Mouse (Mus musculus) layer of hippocampus, adult 2 months (tissue): ENCODE measurements around the gene Cacna1b. TPM values are rescaled to one million over a fixed set of nuclear protein-coding genes. Genes with fewer than 3 reads are reported as not detected.

Source experiments
- DNase-seq, 2 experiments: peaks; one replicate each; pipeline ENCODE4 v3.0.0; 2022; ENCODE audit warnings: low spot score in 2 of 2
- H3K27ac ChIP-seq: fragments of 200-600 bp; 2 replicates; pipeline ENCODE4 v1.8.1; 2022
- H3K4me3 ChIP-seq: fragments of 200-600 bp; 2 replicates; pipeline ENCODE4 v1.8.1; 2022; ENCODE audit warnings: mild to moderate bottlenecking
- CTCF ChIP-seq: fragments of 200-600 bp; conservative IDR thresholded peaks from 2 replicates; pipeline ENCODE4 v1.8.1; 2022; ENCODE audit warnings: antibody characterized with exemption, mild to moderate bottlenecking, moderate library complexity
- total RNA-seq, 2 experiments: library from RNA; stranded (reverse); gene quantifications; 2 replicates each; pipeline ENCODE4 v1.2.3; 2021

Gene Cacna1b
- total RNA-seq, 2 experiments from 2014 or later: 77.2 to 79.7 TPM

DNA sequence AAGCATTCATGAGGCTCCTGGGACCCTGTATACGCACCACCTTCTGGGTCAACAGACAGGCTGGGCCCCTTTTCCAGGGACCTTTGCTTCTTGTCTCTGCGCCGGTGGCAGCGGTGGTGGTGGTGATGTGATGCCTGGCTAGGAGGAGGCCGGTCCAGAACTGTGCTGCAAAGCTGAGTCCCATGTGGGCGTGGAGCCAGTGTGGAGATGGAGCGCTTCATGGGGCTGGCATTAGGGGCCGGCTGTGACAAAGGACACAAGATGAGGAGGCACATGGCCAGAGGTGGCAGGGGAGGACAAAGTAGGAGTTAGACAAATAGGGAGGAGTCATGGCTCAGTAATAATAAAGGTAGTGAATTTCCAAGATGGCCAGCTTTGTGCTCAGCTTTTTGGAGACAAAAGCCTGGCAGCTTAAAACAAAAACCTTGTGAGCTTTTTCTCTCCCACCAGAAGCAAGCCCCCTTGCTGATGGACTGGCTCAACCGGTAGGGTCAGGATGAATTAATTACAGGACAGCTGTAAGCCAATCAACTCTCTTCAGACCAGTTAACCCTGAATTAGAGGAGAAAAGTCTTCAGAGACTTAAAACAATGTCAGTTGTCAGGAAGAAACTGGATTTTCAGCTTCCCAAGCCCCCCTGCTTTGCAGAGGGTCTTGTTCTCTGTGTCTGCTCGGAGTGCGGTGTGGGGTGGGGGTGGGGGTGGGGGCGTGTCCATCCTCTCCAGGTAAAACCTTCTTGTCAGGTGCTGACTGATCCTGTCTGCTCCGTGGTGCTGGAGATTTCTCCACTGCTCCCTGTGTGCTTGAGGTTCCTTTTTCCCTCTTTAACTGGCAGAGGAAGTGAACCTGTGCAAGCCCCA, 154.8 kb downstream of the Cacna1b start:
- H3K27ac ChIP-seq: no peak overlapping the region
- no peak overlapping the region for H3K4me3 ChIP-seq
- no peak for DNase-seq

DNA sequence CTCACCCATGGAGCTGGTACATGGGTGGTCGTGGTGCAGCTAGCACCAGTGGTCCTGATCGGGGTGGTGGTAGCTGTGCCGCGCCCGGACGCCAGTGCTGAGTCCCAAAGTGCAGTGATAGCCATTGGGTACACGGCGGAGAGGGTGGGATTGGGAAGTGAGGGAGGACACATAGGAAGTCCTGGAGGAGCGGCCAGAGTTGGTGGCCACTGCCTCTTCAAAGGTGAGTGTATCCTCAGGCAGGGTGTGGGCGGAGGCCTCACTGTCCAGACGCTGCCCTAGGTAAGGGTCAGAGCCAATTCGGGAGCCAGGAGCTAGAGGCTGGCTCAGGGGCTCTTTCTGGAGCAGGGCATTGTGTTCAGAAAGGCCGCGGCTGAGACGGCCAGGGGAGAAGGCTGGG, 156.4 kb downstream of the Cacna1b start:
- no peak overlapping the region for H3K27ac ChIP-seq
- no peak overlapping the region for H3K4me3 ChIP-seq
- no peak for DNase-seq
- TF ChIP-seq CTCF: no peak

More for the DNA sequence above, 154.8 kb downstream of the Cacna1b start:
- no peak for TF ChIP-seq CTCF

DNA sequence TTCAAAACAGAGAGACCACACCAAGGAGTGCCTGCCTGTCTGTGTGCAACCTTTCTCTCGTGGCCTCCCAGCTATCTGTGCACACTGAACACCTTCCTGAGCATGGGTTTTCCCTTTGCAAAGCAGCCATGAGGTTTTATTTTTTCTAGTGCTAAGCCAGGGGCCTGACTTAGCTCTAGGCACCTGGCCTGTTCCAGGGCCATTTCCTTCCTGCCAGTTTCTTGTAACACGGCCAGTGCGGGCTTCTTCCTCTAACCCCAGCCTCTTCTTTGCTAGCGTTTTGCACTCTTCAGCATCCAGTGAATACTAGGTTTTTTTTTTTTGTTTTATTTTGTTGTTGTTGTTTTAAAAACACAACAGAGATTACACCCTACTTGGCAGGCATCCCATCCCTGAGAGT, 157.9 kb downstream of the Cacna1b start:
- H3K27ac ChIP-seq: no peak overlapping the region
- TF ChIP-seq CTCF: no peak
- H3K4me3 ChIP-seq: no peak overlapping the region
- no peak for DNase-seq

DNA sequence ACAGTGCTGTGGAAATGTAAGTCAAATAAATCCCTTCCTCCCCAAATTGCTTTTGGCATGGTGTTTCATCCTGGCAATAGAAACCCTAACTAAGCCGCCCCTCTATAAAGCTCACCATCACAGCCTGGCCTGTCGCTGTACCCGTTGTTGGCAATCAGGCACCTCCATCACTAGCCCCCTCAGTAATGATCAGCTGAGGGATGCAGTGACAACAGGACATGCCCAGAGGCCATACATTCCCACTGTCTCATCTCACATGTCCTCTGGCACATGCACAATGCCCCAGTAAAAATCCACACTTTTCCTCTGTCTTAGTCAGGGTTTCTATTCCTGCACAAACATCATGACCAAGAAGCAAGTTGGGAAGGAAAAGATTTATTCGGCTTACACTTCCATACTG, 173.5 kb downstream of the Cacna1b start:
- TF ChIP-seq CTCF: no peak
- DNase-seq: no peak
- Histone ChIP-seq H3K4me3 (no peak overlapping the region), H3K27ac (no peak overlapping the region)

DNA sequence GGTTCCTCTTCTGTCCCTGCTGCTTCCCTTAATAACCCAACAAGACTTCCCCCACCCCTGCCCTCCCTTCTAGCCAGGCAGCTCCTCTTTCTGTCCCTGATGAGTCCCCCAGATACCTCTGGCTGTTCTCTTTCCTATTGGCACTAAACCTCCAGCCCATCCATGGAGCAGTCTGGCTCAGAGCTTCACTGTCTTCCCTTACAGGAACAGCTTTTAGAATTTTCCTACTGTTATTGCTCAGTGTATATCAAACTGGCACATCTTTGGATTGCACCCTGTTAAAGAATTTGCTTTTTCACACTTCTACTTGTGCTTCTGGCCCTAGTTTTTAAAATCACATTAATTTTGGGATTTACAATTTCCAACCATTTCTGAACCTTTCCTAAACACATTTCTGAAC, 175.0 kb downstream of the Cacna1b start:
- H3K27ac ChIP-seq: no peak overlapping the region
- H3K4me3 ChIP-seq: no peak overlapping the region
- DNase-seq: no peak
- TF ChIP-seq CTCF: no peak

DNA sequence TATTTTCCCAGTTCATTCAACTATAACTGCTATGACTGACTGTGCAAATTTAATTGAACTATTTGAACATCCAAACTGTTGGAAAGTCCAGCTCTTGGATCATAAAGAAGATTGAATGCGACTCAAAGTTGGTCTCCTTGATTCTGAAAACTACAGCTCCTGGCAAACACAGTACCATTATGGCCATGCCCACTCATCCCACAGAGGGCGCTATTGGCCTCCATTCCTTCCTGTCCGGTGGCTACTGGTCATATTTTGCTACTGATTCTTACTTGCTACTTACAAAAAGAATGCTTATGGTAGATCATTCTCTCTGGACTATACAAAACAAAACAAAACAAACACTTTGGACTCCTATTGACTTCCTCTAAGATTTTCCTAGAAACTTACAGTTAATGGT, 188.3 kb downstream of the Cacna1b start:
- peak; percentile 87 for TF ChIP-seq CTCF
- H3K27ac ChIP-seq: no peak overlapping the region
- peak; percentile 53 to 80 for DNase-seq
- H3K4me3 ChIP-seq: no peak overlapping the region

DNA sequence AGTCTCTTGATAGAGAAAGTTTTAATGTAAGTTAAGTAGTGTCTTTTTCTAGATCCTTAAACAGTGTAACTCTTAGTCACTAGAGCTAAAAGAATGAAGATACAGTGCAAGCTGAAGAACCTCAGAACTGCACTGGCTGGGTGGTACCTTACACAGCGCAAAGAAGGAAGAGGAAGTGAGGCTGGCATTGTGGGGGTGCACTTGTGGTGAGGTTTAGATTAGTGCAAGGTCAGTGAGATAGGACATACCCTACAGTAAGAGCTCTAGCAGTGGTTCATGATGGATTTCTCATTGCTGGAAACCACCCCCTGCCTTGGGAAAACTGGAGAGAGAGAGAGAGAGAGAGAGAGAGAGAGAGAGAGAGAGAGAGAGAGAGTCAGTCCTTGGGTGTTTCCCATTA, 192.0 kb downstream of the Cacna1b start:
- DNase-seq: no peak
- TF ChIP-seq CTCF: no peak
- Histone ChIP-seq H3K4me3 (no peak overlapping the region), H3K27ac (no peak overlapping the region)

DNA sequence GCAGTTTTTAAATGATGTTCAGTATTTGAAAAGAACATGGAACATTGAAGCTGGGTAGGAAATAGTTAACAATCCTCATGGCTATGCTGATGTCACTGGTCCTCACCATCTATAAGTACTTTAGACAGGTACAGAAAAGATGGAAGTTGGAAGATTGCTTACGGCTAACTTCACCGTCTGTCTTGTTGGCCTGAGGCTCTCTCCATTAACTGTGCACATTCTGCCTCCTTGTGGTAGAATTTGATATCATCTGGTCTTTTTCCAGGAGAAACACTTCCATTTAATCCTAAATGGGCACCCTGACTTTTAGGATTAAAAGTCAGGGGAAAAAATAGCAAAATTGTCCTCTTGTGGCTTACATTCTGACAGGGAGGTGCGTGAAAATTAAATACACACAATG, 194.4 kb downstream of the Cacna1b start:
- peak; percentile 87 for TF ChIP-seq CTCF
- no peak overlapping the region for H3K4me3 ChIP-seq
- no peak overlapping the region for H3K27ac ChIP-seq
- DNase-seq: peak; percentile 57 to 77

DNA sequence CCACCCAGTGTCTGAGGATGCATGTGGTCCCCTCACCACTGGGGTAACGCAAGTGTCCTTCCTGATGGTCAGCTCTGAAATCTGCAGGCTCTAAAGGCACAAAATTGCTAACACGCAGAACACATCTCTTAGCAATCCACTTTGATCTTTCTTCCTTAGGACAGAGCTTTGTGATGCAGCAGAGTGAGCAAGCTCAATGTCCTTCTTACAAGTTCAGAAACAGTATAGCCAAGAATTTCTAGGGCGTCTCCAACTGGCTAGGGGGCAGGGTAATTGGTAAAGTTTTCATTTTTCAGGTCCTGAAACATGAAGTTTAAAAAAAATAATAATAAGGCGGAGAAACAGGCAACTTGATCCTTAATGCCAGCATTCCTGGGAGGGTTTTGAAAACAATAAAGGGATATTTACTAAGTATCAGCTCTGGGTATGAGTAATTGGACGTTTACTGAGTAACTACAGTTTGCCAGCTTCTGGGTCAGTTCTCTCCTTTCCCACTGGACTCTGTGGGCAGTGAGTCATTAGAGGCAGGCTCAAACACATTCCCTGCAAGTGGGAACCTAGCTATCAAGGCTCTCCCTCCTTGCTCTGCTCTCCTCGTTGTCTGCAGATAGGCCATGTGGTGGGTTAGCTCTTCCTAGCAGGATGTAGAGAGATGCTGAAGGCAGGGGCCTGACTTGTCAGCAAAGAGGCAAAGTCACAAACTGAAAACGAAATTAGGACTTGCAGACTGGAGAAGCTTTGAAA, 200.2 kb downstream of the Cacna1b start:
- TF ChIP-seq CTCF: no peak
- DNase-seq: no peak
- Histone ChIP-seq H3K4me3 (no peak overlapping the region), H3K27ac (no peak overlapping the region)

DNA sequence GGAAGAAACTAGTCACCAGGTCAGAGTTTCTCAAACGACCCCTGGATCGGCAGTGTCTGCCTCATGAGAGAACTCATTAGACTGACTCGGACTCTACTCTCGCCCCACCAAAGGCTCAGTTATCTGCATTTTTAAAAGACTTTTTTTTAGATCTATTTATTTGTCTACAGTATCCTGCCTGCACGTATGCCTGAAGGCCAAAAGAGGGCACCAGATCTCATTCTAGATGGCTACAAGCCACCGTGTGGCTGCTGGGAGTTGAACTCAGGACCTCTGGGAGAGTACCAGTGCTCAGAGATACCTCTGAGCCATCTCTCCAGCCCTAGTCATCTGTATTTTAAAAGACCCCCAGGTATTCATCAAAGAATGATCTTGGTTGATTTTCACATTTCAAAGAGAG, 201.0 kb downstream of the Cacna1b start:
- H3K4me3 ChIP-seq: no peak overlapping the region
- TF ChIP-seq CTCF: peak; percentile 31
- H3K27ac ChIP-seq: no peak overlapping the region
- no peak for DNase-seq

DNA sequence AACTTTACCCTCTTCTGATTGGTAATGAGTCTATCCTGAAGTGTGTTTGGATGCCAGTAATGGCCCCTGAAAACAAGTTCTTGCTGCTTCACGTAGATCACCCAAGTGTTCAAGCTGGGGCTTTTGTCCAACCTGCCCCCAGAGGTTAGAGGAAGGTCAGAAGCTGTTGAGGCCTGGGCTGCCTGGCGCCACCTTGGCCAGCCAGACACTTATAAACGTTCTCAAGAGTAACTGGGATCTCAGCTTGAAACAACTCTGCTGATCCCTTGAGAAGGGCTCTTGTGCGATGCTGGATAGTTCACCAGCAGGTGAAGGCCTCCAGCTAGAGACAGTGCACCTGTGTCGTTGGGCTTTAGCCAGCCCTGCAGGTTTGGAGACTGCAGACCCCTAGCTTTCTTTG, 202.8 kb downstream of the Cacna1b start:
- DNase-seq: no peak
- no peak for TF ChIP-seq CTCF
- Histone ChIP-seq H3K4me3 (no peak overlapping the region), H3K27ac (no peak overlapping the region)

DNA sequence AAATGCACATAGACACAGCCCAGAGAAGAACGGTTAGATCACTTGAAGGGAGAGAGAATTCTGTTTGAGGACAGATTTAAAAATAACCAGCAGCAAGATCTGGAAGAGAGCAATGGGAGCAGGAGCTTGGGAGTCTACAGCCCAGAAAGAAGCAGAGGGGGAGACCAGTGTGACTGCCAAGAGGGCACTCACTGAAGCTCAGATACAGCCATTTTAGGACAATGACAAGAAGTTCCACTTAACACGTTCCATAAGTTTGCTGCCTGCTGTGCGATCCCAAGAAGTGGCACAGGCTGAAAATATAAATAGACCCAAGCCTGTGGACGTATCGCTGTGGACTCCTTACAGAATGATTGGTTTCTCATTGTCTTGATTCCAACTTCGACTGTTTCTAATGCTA, 206.6 kb downstream of the Cacna1b start:
- no peak overlapping the region for H3K27ac ChIP-seq
- H3K4me3 ChIP-seq: no peak overlapping the region
- TF ChIP-seq CTCF: no peak
- DNase-seq: no peak

DNA sequence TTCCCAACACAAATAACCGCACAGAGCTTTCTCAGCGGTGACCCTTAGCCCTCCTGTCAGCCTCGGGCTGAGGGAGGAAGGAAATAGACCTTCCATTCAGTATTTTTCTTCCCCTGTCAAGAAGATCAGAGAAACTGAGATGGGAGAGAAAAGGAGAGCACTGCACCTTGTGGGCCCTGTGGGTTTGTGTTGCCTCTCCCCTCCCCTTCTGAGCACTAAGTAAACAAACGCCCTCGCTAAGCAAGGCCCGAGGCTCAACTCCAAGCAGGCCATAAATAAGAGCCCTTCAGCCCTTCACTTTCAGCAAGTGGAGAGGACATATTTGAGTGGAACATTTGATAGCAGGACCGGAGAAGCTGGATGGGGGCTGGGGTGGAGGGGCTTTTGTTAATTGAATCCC, 209.0 kb downstream of the Cacna1b start:
- Histone ChIP-seq H3K27ac (no peak overlapping the region), H3K4me3 (no peak overlapping the region)
- DNase-seq: no peak
- TF ChIP-seq CTCF: no peak

Other genes starting within 250 kb of the Cacna1b start
- gene Ehmt1, start 156.5 kb upstream of the Cacna1b start, total RNA-seq: 10 to 100 TPM; 63.3 to 70.0 TPM
- 10 to 100 TPM; 11.5 to 18.3 TPM for gene Arrdc1, start 172.1 kb upstream of the Cacna1b start, total RNA-seq
- 10 to 100 TPM; 35.0 to 36.2 TPM for gene Zmynd19, start 186.6 kb upstream of the Cacna1b start, total RNA-seq
- 10 to 100 TPM; 30.5 to 39.6 TPM for gene Dph7, start 199.2 kb upstream of the Cacna1b start, total RNA-seq
- gene Mrpl41, start 211.9 kb upstream of the Cacna1b start, total RNA-seq: 10 to 100 TPM; 84.0 to 86.9 TPM
- 10 to 100 TPM; 30.7 to 31.4 TPM for gene Pnpla7, start 212.9 kb upstream of the Cacna1b start, total RNA-seq